Mouse (Mus musculus) cerebellum, adult 2 months (tissue): ENCODE data around the gene Cyp4a10.

ENCODE experiments used
- CTCF ChIP-seq: fragments of 200-500 bp; IDR thresholded peaks from 2 replicates; pipeline ENCODE4 v1.5.1; 2011; ENCODE audit warnings: low read depth, mild to moderate bottlenecking, control low read depth, low read length, moderate library complexity, borderline replicate concordance; ENCODE audit not compliant: insufficient read depth
- POLR2A ChIP-seq: fragments of 200-500 bp; IDR thresholded peaks from 2 replicates; pipeline ENCODE4 v1.6.1; 2011; ENCODE audit warnings: low read length, control low read depth, borderline replicate concordance; ENCODE audit not compliant: insufficient read depth

GRCm38 (mm10) chr4:115545101-115545500, 27.0 kb downstream of the Cyp4a10 start:
- TF ChIP-seq CTCF (no peak), POLR2A (no peak)
